Mouse (Mus musculus) cerebellum, adult 2 months (tissue): ENCODE results near the gene Pdcd2. TPM values are rescaled to one million over a fixed set of nuclear protein-coding genes. Genes with fewer than 3 reads are reported as not detected.
"Not testable (repeated sequence)": the region's sequence is repeated elsewhere in the genome, so short reads cannot be mapped to it uniquely, and the experiment has no call there.

Experiments used
- DNase-seq, 2 experiments: peaks; one replicate each; pipeline ENCODE4 v3.0.0; 2021
- H3K27ac ChIP-seq: fragments of 200-500 bp; 2 replicates; pipeline ENCODE4 v1.5.1; 2012; ENCODE audit warnings: low read length, control low read depth, inconsistent platforms; ENCODE audit not compliant: insufficient read depth
- H3K27me3 ChIP-seq: fragments of 200-500 bp; 2 replicates; pipeline ENCODE4 v1.6.1; 2012; ENCODE audit warnings: inconsistent platforms, mild to moderate bottlenecking, low read length, moderate library complexity; ENCODE audit not compliant: control insufficient read depth, insufficient read depth
- H3K4me1 ChIP-seq: fragments of 200-500 bp; 2 replicates; pipeline ENCODE4 v1.6.1; 2011; ENCODE audit warnings: low read length; ENCODE audit not compliant: control insufficient read depth, insufficient read depth
- H3K4me3 ChIP-seq: fragments of 200-500 bp; replicated peaks from 2 replicates; pipeline ENCODE3; 2011; ENCODE audit warnings: mild to moderate bottlenecking, low read depth, low read length, control low read depth; ENCODE audit not compliant: insufficient read depth
- CTCF ChIP-seq: fragments of 200-500 bp; IDR thresholded peaks from 2 replicates; pipeline ENCODE4 v1.5.1; 2011; ENCODE audit warnings: low read depth, mild to moderate bottlenecking, control low read depth, low read length, moderate library complexity, borderline replicate concordance; ENCODE audit not compliant: insufficient read depth
- POLR2A ChIP-seq: fragments of 200-500 bp; IDR thresholded peaks from 2 replicates; pipeline ENCODE4 v1.6.1; 2011; ENCODE audit warnings: low read length, control low read depth, borderline replicate concordance; ENCODE audit not compliant: insufficient read depth
- WGBS: fragments of 180-500 bp; shearing (Covaris S2); methylation state at CpG from one replicate; pipeline ENCODE4 v1.1.7; 2018; 5-methylcytosine and 5-hydroxymethylcytosine counted together
- polyA plus RNA-seq: library from polyadenylated mRNA; depleted of rRNA; stranded (reverse); fragments of >200 nt; gene quantifications from 2 replicates; pipeline ENCODE4 v1.2.3, GENCODE M21; 2012; rRNA removed

The Pdcd2 gene
- 26.3 and 28.1 TPM in 2 replicates for polyA plus RNA-seq

DNA sequence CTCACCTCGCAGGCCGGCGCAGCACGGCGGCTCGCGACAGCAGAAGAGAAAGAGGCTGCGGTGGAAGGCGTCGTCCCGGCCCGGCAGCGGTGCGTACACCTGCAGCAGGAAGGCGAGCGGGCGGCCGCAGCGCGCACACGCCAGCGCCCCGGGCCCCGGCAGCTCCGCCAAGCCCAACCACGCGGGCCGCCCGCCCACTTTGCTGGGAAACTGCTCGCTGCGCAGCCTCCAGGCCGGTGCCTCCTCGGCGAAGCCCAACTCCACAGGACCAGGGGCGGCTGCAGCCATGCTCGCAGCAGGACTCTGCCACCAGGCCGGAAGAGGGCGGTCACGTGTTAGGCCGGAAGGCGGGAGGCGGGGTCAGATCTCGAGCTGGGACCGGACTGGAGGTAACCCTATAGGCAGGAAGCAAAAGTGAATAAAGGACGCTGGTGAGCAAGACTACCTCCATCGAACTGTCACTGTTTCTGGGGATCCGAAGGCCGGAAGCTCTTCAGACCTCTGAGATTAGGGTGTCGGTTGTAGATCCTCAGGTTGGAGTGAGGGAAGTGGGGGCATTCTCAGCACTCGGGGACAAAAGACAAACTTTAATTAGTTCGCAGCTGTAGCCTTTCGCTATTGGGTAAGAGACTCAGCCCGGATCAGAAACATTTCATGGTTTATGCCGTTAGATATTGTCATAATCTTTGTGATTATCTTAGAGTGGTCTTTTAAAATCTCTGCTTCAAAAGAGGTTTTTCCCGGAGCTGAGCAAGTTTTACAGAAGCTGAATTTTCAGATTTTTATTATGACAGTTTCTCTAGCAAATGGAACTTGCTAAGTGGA lies at the start of gene Pdcd2:
Pdcd2 (minus strand) TSS at position 316 of the 825 bp plus-strand sequence.
- peak within 1 kb of the TSS; percentile 91 for H3K4me3 ChIP-seq
- peak; percentile 90 for TF ChIP-seq POLR2A
- TF ChIP-seq CTCF: no peak
- 1% methylated on average over 55 of the region's 55 CpGs for WGBS

DNA sequence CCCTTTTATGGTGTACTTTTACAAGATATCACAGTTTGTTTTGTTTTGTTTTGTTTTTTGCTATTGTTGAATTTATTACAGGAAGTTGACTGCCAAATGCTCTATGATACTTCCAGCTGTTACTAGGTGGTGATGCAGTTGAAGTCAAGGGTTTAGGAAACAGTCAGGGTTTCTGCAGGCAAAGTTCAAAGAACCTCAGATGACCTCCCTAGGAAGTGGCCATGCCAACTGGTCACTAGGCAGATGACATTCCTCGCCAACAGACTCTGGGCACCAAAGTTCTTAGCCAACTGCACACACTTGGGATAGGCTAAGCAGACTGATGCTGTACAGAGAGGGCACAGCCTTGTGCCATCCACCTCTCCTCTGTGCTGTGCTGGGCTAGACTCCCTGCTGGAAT lies 48.0 kb upstream of the Pdcd2 start:
- Histone ChIP-seq H3K4me1 (no peaks in the 10 kb centered on the region), H3K27ac (no peak overlapping the region), H3K4me3 (no peak overlapping the region), H3K27me3 (no peaks in the 10 kb centered on the region)
- 49% methylated on average over 1 of the region's 1 CpGs for WGBS
- no peak for DNase-seq
- TF ChIP-seq CTCF (no peak), POLR2A (no peak)

More for the DNA sequence above, at the start of gene Pdcd2:
- peak; percentile 95 for DNase-seq
- Histone ChIP-seq H3K4me1 (peaks cover 3% of the 10 kb centered on the region), H3K27me3 (no peaks in the 10 kb centered on the region), H3K27ac (peak within 1 kb of the TSS; percentile 60)

DNA sequence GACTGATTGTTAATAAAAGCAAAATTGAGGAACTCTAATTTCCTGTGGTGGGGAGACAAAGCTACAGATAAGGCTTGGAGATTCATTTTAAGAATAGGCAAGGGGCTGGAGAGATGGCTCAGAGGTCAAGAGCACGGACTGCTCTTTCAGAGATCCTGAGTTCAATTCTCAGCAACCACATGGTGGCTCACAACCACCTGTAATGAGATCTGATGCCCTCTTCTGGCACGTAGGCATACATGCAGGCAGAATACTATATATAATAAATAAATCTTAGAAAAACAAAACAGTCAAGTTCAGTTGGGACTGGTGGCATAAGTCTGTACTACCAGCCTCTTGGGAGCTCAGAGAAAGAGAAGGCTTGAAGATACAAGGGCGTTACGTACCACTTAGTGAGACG lies 39.8 kb upstream of the Pdcd2 start:
- Histone ChIP-seq H3K4me3 (no peak overlapping the region), H3K27me3 (no peaks in the 10 kb centered on the region), H3K27ac (no peak overlapping the region), H3K4me1 (peaks cover 3% of the 10 kb centered on the region; the same call in 1 of the 2 replicates)
- no peak for TF ChIP-seq POLR2A
- TF ChIP-seq CTCF: no peak
- WGBS: 79% methylated on average over 5 of the region's 5 CpGs
- no peak for DNase-seq

GRCm38 (mm10) chr17:15564928-15565300 lies 37.8 kb upstream of the Pdcd2 start:
- H3K4me3 ChIP-seq: peak overlapping the region; percentile 80
- H3K4me1 ChIP-seq: peaks cover 3% of the 10 kb centered on the region; the same call in 1 of the 2 replicates
- peak; percentile 16 to 20 for DNase-seq
- WGBS: 36% methylated on average over 12 of the region's 12 CpGs
- no peaks in the 10 kb centered on the region for H3K27me3 ChIP-seq
- no peak for TF ChIP-seq POLR2A
- TF ChIP-seq CTCF: no peak
- H3K27ac ChIP-seq: no peak overlapping the region

- under 1% methylated on average over 43 of the region's 43 CpGs for WGBS
- TF ChIP-seq POLR2A: peak; percentile 97
- no peak for TF ChIP-seq CTCF
- peak within 1 kb of the TSS; percentile 87 for H3K4me3 ChIP-seq
Observed at GRCm38 (mm10) chr17:15564014-15564927, 37.2 kb upstream of the Pdcd2 start, which contains the start of gene Prdm9. Gene Prdm9, minus strand, starts transcription at chr17:15564354.

GRCm38 (mm10) chr17:15559946-15560345 lies 32.8 kb upstream of the Pdcd2 start:
- DNase-seq: no peak
- H3K4me3 ChIP-seq: no peak overlapping the region
- WGBS: 92% methylated on average over 2 of the region's 2 CpGs
- peaks cover 3% of the 10 kb centered on the region; the same call in 1 of the 2 replicates for H3K4me1 ChIP-seq
- TF ChIP-seq CTCF (no peak), POLR2A (no peak)
- no peaks in the 10 kb centered on the region for H3K27me3 ChIP-seq
- H3K27ac ChIP-seq: no peak overlapping the region

More at GRCm38 (mm10) chr17:15564014-15564927, 37.2 kb upstream of the Pdcd2 start, which contains the start of gene Prdm9:
- peaks cover 3% of the 10 kb centered on the region; the same call in 1 of the 2 replicates for H3K4me1 ChIP-seq
- peak; percentile 100 for DNase-seq
- no peaks in the 10 kb centered on the region for H3K27me3 ChIP-seq
- peak within 1 kb of the TSS; percentile 92 for H3K27ac ChIP-seq

- DNase-seq: no peak
- Histone ChIP-seq H3K27ac (no peak overlapping the region), H3K4me1 (no peaks in the 10 kb centered on the region), H3K4me3 (no peak overlapping the region), H3K27me3 (no peaks in the 10 kb centered on the region)
- WGBS: 53% methylated on average over 1 of the region's 1 CpGs
- TF ChIP-seq POLR2A (no peak), CTCF (no peak)
Observed at GRCm38 (mm10) chr17:15549713-15550112, 22.6 kb upstream of the Pdcd2 start.

GRCm38 (mm10) chr17:15546440-15546839 lies 19.3 kb upstream of the Pdcd2 start:
- Histone ChIP-seq H3K27ac (no peak overlapping the region), H3K27me3 (no peaks in the 10 kb centered on the region), H3K4me1 (no peaks in the 10 kb centered on the region), H3K4me3 (no peak overlapping the region)
- WGBS: 60% methylated on average over 4 of the region's 4 CpGs
- TF ChIP-seq POLR2A (no peak), CTCF (no peak)
- DNase-seq: no peak

GRCm38 (mm10) chr17:15543868-15544267 lies 16.8 kb upstream of the Pdcd2 start:
- not testable (repeated sequence) for DNase-seq, H3K27me3 ChIP-seq, H3K4me3 ChIP-seq, H3K4me1 ChIP-seq, H3K27ac ChIP-seq
- 67% methylated on average over 4 of the region's 4 CpGs for WGBS
